Mouse (Mus musculus): ENCODE data around the gene Mmab.

Mmab gene

DNA sequence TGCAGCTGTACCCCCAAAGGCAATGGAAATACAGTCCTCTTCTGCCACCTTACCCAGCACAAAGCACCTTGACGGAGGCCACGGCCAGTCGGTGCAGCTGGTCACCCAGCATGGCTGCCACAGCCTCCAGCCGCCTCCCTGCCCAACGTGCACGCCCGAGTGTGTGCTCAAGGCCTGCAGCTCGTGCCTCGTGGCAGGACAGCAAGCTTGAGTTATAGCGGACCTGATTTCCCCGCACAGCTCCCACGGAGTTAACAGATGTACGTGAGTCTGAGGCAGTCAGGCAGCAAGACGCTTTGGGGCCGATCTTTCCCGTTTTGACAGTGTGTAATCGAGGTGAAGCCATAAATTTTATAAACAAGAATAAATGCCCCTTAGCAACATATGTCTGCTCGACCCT, 15.2 kb downstream of the Mmab start:
- DNase-seq (ENCODE audit: low spot score): no peak

DNA sequence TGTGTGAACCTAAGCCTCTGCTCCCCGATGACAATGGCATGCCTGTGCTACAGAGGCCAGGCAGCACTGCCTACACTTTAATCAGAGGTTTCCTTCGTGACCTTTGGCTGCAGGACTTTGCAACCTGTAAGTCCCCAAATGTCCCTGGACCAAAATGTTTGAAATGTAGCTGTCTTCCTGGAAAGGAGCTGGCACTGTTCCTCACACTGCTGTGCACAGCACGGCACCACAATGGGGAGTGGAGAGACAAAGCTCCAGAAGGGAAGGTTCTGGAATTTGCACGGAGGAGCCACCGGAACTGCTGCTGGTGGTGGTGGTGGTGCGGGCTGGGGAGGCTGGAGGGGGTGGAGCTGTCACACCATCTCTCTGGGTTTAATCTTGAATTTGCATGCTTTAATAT, 17.1 kb downstream of the Mmab start:
- DNase-seq (ENCODE audit: low spot score): no peak

DNA sequence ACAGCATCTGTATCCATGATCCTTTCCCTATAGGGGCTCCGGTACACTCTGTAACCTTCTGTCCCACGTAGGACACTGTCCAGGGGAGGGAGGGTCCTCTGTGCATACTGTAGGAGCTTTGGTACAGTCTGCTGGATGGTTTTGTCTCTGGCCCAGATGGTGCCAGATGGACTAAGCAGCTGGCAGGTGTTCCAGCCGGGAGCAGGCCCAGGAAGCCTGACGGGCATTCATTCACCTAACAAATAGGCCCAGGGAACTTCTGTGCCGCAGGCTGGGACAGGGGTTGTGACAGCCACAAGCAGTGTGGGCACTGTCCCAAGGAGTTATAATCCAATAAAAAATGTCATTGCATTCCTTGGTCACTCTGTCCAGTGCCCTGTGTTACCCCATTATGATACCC, 19.9 kb downstream of the Mmab start:
- no peak for DNase-seq (ENCODE audit: low spot score)

DNA sequence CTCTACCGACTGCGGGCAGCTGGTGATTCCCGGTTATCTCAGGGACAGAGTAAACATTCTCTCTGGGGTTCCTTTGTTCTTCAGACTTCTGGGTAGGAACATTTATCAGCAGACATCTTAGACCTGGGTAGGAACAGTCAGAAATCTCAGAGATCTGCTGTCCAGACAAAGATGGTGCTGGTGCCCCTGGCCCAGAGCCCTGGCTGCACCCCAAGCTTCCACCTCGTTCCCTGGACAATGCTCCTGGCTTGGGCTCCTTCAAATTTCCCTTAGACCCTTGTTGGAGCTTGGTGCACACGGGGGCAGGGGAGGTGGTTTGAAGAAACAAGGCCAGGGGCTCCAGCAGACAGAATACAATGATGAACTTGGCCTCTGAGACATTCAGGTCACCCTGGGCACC, 21.3 kb downstream of the Mmab start:
- no peak for DNase-seq (ENCODE audit: low spot score)

DNA sequence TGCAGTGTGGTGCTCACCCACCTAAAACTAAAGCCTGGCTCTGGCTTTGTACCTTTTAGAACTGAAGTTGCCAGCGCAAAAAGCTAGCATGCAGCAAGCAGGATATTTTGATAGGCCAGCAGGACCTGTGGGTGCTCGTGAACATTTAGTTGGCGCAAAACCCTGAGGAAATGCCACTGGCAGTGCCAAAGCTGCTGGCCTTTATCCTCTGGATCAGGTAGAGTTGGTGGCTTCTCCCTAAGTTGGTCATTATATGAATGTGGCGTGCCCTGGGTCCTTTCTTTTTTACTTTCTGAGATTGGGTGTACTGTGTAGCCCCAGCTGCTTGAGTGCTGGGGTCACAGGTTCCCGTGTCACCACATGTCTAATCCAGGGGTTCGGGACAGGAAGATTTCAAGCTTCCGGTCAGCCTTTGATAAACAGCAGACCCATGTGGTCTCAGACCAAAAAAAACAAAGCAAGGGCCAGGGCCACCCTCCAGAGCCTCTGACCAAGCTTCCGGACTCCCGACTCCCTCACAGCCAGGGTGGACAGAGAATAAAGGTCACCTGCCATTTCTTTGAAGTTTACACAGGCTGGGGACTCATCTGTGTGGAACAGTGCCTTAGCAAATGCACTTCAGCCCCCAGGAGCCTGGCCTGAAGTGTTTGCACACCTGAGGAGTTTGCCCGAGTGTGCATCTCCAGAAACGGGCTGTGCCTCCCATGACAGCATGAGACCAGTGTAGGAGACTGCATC, 22.1 kb downstream of the Mmab start:
- no peak for DNase-seq (ENCODE audit: low spot score)

DNA sequence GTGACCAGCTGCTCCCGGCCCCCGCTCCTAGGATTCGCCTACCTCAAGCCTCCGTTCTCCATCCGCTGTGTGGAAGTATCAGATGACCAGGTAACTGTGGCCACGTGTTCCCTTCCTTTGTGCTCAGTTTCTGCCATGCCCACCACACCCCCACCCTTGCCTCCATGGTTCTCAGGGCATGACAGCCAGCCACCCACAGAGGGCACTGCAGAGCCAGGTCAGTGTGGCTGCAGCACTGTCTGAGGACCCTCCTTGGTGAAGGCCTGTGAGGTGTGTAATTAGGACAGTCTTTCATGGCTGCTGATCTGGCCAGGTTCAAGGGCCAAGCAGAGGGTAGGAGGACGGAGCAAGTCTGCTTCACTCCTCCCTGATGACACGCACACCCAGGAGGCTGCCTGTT, 25.3 kb downstream of the Mmab start:
- no peak for DNase-seq (ENCODE audit: low spot score)

DNA sequence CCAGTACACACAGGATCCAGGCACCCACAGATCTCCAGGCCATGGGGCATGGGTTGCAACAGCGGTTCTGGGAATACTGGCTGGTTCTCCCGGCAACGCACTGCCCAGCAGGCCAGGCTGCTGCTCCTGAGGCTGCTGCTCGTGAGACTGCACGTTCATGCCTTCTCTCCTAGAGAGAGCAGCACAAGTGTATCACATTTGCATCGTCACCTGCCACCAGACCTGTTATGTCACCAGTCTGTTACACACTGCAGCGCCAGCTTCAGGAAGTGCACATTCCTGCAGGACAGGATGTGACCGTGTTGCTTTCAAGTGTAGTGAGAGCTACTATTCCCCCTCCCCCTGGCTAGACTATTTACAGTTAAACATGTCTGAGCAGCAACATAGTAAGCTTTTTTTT, 27.0 kb downstream of the Mmab start:
- DNase-seq (ENCODE audit: low spot score): no peak

DNA sequence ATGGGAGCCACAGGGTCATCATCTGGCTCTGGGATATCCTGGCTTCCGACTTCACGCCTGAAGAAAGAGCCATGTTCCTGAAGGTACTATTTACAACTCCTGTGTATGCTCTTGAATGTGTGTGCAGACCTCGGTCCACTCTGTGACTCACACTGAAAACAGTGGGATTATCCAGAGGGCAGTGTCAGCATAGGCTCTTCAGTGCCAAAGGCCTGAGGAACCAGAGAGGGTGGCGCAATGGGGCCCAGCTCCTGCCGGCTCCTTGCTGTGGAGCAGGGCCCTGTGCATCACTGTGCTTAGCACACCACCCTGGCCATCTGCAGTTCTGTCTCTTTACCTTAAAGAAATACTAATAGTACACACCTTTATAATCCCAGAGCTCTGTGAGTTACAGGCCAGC, 28.3 kb downstream of the Mmab start:
- DNase-seq (ENCODE audit: low spot score): no peak

DNA sequence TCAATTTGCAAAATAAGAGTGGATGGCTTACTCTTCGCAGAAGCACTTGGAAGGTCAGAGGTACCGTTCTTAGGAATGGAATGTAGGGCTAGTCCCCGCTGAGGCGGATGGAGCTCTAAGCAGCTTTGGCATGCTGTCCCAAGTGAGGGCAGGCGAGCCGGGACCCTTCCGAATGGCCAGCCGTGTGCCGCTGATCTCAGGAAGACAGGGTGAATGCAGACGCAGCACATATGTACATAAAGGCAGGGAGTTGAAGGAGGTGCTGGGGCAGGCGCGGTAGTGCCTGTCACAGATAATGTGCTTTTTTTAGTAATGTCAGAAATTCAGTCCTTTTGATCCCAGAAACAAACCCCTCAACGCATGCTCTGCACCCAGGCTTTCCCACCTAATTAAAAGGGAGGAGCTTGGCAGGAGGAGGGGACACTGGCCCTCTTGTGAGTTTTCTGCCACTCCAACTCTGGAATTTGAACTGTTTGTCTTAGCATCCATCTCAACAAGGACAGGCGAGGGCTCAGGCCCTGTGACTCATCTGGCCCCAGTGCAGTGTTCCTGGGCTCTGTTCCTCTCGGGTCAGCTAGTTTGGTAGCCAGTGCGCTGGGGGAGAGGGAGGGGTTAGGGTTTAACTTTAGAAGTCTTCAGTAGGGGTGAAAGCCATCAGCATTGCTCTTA, 30.7 kb downstream of the Mmab start:
- peak; percentile 77 for DNase-seq (ENCODE audit: low spot score)

DNA sequence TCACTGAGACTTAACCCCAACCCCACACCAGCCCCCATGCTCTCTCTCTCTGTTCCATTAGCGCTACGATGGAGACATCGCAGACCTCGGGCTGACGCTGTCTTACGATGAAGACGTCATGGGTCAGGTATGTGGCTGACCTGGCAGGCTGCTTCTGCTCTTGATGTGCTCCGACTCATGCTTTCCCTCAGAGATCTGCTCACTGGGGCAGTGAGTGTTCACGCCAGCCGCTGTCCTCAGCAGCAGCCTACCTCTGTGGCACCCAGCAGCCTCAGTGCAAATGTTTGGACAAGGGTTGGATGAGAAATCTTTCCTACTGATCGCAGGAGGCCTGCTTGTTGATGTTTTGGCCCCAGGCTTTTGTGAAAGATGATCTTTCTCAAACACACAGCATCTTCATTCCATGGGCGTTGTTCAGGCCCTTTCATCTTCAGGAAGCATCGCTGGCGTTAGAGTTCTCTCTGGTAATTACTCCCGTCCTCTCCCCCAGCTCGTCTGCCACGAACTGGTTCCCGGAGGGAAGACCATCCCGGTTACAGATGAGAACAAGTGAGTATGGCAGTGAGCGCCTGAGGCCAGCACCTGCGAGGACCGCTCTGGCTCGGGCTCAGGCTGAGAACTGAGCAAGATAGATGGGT, 31.4 kb downstream of the Mmab start:
- DNase-seq (ENCODE audit: low spot score): peak; percentile 47

DNA sequence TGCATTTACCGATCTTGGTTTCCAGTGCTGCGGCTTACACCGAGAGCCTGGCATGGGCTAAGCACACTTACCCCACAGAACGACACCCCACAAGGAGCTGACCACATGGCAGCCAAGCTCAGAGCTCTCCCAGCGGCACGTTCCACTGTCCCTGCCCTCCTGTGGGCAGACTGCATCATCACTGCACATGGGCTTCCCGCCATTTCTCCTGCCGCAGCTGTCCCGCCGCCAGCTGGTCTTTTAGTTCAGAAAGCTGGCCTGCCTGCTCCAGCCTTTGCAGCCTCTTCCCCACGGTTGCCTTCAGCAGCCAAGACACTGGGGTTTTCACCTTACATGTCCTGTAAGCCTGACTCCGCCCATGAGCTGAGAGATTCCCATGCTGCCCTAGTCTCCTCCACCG, 33.4 kb downstream of the Mmab start:
- no peak for DNase-seq (ENCODE audit: low spot score)

DNA sequence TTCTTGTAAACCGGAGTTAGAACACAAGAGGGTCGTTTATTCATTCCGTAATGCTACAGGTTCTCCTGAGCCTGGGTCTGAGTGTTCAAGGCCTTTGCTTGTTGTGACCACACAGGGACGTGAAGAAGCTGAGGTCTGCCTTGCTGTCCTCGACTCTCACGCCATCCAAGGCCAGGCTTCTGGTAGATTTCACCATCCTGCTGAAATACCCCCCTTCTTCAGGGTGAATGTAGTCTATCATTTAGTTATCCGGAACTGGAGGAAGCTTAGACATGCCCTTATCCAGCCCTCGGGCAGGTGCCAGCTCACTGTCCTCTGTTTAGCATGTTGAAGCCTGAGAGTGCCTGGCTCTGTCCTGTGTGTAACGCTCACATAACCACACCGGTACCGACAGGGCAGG, 35.0 kb downstream of the Mmab start:
- no peak for DNase-seq (ENCODE audit: low spot score)

DNA sequence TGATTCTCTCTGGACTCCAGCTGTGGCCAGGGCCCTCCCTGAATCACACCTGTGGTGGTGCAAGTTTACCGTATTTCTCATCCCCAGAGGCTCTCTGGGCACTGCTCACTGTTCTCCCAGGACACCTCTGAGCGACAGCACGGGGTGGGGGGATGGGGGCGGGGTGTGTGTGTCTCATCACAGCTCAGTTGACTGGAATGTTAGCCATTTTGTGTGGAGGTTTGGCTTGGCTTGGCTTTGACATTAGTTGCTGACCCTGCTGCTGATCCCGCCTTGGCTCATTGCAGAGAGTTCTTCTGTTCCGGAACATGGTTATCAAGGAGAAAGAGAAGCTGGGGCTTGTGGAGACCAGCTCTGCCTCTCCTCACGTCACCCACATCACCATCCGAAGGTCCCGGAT, 36.0 kb downstream of the Mmab start:
- DNase-seq (ENCODE audit: low spot score): peak; percentile 8

DNA sequence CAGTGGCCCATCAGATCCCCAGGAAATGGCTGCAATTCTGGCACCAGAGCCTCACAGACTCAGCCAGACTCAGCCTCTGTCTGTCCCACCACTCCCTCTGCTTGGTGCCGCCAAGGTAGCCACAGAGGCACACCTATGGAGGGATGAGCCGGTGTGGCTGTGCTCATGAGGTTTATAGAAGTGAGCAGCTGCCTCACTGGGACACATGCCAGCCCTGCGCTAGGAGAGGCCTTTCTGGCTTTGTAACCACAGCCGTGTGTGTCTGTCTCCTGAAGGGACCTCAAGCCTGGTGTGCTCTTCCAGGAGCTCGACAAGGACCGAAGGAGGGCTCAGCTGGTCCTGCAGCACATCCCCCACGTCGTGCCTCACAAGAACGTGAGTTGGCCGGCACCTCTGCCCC, 36.6 kb downstream of the Mmab start:
- DNase-seq (ENCODE audit: low spot score): no peak

DNA sequence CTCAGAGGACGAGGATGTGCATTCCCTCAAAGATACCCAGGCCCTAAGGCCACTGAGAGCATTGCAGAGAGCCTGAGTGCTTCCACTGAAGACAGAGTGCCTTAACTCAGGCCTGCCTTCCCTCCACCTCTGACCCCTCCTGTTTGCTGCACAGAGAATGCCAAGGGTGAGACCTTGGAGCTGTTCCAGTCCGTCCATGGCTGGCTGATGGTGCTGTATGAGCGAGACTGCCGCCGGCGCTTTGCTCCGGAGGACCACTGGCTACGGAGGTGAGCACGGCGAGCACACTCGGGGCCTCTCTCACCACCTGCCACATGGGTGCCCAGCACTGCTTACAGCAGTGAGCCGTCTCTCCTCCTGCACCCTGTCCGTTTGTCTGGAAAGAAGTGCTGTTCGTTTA, 37.3 kb downstream of the Mmab start:
- no peak for DNase-seq (ENCODE audit: low spot score)

DNA sequence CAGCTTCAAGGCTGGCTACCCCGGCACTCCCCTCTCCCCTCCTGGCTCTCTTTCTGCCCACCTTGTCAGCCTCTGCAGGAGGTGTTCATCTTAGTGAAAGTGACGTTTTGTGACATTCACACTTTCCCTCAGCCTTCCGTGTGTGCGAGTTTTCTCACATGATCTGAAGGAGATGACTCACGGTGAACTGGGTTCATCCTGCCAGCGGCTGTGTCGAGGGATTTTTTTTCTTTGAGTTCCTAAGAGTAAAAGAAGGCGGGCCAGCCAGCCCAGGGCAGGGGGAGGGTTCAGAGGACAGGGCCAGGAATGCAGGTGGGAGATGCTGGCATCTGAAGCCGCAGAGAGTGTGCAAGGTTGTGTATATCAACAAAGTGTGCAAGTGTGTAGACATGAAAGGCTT, 50.7 kb downstream of the Mmab start:
- DNase-seq (ENCODE audit: low spot score): no peak

DNA sequence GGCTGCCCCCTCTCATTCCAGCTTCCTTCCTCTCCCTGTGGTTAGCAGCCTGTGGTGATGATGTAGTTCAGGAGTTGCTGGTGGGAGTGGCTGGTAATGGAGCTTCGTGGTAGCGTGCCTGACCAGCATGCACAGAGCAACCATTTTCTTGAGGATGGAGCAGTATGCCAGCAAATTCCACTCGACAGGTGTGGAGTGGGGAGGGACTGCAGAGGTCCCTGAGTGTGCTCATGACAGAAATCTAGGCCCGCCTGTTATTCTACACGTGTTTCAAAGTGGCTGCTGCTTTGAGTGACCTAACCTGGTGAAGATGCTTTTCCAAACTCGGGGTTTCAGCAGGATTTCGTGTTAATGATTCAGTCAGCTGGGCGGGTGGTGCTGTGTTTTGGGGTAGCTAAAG, 59.4 kb downstream of the Mmab start:
- DNase-seq (ENCODE audit: low spot score): no peak

DNA sequence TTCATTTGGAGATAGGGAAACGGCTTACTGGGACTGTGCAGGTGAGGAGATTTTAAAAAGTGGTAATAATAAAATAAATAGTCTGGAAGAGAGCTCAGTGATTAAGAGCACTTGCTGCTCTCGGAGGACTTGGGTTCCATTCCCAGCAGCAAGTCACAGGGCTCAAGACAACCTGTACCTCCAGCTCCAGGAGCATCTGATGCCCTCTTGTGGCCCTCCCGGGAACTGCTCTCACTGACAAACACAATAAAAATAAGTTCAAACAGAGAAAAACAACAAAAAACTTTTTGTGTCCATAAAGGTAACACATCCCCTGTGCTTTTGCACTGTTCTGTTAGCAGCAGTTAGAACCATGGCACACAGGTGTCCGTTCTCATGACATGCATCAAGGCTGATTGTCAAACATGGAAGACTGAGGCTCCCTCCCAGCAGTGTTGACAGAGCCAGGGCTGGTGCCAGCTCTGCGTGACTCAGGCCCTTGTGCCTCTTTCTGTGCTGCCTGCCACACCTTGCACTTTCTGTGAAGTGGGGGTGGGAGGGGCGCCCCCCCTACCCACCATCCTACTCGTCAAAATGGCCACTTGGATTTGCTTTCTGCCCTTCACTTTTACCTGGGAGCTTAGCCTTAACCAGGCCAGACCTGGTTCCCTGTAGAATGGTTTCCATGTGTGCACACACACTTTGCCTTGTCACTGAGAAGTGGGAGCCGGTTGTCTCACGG, 60.5 kb downstream of the Mmab start:
- no peak for DNase-seq (ENCODE audit: low spot score)

All from lung, postnatal 25 days (tissue).